Mouse (Mus musculus) c-Kit-positive CD71-positive TER-119-negative erythroid progenitor cells, embryonic 14.5 days (primary cell): ENCODE measurements at regions not wholly inside any gene's neighbourhood (a gene's known extent, or its start where the extent isn't known, plus 50 kb on each side); places are given as distances from the start of the nearest gene placed in this dataset.

Source experiments
- DNase-seq: peaks from one replicate; pipeline ENCODE4 v3.0.0-alpha.2; 2013; ENCODE audit warnings: low read depth

- no peak for DNase-seq
Observed at GRCm38 (mm10) chr3:143053286-143053993, 171.6 kb upstream of the Pkn2 start.

- DNase-seq = no peak
Observed at GRCm38 (mm10) chr3:143040666-143041065, 158.9 kb upstream of the Pkn2 start.

DNA sequence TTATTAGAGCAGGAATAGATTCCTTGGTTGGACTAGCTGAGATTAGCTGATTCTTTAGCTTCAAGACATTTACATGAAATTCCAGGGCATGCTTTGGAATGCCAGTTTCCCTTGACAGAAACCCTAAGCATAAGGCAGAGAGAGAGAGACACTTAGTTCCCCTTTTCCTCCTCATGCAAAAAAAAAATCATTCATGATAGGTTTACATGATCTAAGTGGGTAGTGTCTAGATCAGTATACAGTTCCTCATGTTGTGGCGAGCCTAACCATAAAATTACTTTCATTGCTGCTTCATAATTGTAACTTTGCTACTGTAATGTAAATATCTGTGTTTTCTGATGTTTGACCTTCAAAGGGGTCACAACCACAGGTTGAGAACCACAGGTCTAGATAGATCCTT lies 154.3 kb upstream of the Pkn2 start:
- no peak for DNase-seq

DNA sequence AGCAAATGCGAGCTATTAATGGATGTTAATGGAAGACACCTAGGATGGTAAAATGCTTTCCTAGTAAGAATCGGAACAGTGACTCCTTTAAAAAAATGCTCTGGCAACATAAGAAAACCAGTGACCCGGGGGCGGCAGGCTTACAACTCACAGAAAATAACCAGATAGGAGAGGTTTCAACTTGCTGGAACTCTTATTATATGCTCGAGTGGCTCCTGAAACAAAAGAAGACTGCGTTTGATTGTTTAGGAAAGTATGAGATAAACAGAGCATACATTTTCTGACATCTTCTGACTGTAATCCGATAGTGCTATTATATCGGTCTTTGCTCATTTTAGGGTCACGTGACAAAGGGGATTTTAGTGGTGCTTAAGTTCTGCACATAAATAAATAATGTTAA lies 152.8 kb upstream of the Pkn2 start:
- no peak for DNase-seq

- DNase-seq = no peak
Observed at GRCm38 (mm10) chr3:143022486-143022885, 140.7 kb upstream of the Pkn2 start.

DNA sequence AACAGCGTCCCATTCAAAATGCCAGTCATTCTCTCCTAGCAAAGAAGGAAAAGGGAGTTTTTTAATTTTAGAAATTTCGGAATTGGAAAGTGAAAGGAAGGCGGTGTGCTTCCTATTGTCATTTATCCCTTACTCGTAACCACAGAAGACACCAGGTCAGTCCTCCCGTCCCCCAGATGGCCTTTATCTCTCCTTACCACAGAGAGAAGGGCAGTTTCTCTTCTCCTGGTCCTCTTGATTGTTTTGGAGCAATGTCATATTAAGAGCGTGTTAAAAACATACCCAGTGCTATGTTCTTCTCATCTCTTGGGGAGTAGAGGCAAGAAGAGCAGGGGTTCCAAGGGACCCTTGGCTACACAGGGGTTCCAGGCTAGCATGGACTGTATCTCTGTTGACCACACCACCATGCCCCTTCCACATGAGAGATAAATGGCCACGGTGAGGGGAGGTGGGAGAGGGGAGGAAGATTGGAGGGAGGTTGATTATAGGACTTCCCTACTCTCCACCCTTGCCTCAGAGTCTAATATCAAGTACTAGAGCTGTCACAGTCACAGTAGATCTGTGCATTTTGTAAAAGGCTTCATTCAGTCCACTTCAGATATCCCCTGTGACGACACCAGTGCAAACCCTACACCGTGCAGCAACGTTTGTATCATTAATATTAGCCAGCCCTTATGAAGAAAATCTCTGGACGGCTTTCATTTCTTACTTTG lies 139.5 kb upstream of the Pkn2 start:
- no peak for DNase-seq

- DNase-seq = no peak
Observed at GRCm38 (mm10) chr3:143017480-143017879, 135.7 kb upstream of the Pkn2 start.

- DNase-seq = no peak
Observed at GRCm38 (mm10) chr3:143016758-143017157, 135.0 kb upstream of the Pkn2 start.

GRCm38 (mm10) chr3:143014421-143014820 lies 132.6 kb upstream of the Pkn2 start:
- no peak for DNase-seq

DNA sequence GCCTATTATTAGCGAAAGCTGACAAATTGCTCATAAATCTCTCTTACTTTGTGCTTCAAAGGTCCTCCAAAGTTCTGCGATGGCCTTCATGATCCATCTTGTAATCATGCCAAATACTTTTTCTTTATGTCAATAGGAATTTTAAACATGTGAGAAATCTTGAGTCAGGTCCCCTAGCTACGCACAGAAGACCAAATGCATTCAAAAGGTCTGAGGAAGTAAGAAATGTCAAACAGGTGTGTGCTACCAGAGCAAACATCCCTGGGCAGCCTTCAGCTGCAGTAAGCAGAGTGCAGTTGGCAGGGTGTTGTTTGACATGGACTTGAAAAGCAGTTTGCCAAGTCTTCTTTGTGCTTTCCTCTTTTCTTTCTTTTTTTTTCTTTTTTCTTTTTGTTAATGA lies 125.2 kb upstream of the Pkn2 start:
- no peak for DNase-seq

GRCm38 (mm10) chr3:143001952-143002351 lies 120.1 kb upstream of the Pkn2 start:
- no peak for DNase-seq

DNA sequence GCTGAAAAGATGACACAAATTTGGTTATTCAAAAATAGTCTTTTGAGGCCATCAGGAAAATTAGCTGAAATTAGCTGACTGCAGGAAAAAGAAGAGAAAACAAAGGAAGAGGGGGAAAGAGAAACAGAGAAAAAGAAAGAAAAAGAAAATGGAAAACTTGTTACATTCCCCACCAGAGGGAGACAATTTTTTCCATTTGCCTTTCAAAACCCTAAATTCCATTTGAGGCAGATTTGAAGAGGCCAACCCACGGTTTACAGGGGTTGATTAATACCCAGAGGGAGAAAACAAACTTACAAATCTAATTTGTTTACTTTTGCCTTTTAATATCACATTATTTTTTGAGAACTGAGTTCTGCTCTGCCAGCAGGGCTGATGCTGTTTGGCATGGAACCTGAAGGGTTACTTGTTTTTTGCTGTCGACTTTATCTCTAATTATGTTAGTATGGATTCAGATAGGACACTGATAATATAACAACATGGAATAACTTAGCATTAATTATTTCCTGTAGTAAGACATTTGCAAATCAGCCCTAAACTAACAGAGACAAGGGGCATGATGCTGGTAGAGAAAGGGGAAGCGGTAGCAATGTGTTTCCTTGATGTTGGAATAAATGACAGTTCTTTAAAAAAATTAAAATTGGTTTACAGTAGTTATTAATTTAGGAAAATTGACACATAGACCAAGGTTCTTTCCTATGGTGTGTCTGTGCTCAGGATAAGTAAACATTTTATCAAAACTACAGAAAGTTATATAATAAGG lies 114.4 kb upstream of the Pkn2 start:
- DNase-seq = no peak

DNA sequence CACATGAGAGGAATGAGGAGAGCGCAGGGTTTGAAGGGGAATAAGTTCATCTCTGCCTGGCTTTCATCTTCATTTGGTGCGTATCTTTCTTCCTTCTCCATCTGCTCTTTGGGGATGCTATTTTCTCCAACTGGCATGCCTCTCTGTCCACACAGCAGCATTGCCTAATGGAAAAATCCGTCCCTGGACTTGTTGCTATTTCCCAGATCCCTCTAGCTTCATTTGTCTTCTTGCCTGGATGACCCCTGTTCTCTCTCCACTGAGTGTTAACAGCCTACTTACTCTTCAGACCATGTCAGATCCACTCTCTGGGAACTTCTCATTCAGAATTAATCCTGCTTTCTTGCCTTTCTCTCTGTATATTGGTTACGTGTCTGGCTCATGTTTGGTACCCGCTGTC lies 102.7 kb upstream of the Pkn2 start:
- no peak for DNase-seq

DNA sequence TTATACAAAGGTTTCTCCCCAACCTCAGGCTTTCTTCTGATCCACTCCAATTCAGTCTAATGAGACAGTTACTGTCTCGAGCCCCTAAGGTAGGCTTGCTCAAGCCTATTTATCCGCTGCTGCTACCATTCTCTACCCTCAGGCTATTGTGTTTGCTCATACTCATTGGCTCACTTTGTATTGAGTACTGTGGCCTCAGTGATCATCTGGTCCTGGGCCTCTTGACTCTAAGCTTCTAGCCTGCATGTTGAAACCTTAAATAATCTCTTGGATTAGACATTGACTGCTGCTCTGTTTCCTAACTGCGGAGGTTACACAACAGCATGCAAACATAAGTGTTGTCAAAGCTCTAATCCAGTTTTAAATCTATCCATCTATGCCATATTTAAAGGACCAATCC lies 99.4 kb upstream of the Pkn2 start:
- DNase-seq = no peak

GRCm38 (mm10) chr3:142979161-142979560 lies 97.4 kb upstream of the Pkn2 start:
- no peak for DNase-seq

DNA sequence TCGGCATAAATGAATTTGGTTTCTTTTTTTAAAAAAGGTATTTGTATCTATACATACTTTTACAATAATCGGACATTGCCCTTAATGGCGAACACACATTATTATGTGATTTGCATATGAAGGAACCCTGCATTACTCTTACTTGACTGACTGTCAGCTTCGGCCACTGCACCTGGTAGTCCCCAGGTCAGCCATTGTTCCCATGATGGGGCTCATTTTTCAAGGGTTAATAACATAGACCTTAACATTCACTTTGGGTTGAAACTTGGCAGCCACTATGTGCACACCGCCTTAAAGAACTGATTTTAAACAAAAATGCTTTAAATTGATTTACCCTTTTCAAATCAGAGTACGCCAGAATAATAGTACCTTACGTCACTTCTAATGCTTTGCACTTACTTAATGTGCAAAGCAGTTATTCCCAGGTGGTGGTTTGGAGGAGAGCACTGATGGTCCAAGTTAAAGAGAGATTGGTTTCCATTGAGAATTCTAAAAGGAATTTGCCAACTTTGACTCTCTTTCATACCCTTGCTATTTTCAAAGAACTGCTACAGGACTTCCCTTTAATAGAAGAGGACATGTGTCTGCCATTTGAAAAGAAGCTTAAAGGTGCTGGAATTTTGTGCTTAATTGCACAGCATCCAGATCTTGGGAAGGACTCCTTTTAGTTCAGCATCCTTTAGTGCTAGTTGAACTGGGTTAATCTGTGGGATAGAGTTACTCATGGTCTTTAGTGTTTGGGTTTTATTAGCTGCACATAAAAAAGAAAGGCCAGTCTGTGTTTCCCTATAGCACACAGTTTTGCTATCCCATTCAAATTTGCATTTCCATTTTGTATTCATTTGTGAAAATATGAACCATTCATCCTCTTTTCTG lies 95.0 kb upstream of the Pkn2 start:
- DNase-seq = no peak

DNA sequence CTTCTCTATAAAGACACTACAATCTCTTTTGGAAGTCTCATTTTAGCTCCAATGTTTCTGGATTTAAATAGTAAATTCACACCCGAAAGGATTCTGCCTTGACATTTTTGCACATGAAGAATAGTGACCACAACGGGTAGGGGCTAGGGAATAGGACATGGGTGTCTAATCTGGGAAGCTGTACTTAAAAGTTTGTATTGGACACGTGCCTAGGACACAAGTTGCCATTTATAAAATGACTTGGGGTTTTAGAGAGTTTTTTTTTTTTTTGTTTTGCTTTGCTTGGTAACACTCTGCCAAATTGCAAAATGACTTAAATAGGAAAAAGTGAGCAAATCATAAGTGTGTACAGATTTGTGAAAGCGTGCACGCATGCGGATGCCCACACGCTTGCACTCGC lies 93.8 kb upstream of the Pkn2 start:
- DNase-seq = no peak

DNA sequence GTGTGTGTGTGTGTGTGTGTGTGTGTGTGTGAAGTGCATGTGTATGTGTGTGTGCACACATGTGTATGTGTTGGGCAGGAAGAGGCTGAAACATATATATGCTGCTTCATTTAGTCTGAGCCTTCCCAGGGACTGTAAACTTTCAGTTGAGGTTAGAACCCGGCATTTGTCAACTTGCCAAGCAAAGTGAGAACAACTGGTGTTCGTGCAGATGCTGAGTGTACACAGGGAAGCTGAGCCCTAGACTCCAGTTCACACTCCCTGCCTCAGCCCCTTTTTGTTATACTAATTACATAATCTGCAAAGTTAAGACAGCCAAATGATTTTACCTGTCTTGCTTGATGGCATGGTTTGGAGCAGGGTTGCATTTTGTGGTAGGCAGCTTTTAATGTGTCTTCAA lies 87.7 kb upstream of the Pkn2 start:
- DNase-seq = no peak

DNA sequence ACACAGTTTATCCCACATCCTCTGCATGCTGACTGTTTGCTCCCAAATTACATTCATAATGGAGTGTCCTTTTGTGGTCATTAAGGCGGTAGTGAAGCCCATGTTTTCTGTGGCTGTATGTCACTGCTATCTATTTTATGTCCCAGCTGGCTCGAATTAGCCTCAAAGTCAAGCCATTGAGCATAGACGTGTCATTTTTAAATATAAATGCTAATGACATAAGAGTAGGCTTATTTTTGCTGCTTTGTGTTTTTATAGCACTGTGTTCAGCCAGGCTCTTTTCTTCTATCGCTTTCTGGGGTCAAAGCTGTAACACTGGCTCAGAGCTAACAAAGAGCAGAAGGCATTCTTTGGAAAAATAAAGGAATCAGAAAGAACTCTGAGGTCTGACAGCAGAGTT lies 83.8 kb upstream of the Pkn2 start:
- no peak for DNase-seq

- no peak for DNase-seq
Observed at GRCm38 (mm10) chr3:142963818-142964372, 82.1 kb upstream of the Pkn2 start.

DNA sequence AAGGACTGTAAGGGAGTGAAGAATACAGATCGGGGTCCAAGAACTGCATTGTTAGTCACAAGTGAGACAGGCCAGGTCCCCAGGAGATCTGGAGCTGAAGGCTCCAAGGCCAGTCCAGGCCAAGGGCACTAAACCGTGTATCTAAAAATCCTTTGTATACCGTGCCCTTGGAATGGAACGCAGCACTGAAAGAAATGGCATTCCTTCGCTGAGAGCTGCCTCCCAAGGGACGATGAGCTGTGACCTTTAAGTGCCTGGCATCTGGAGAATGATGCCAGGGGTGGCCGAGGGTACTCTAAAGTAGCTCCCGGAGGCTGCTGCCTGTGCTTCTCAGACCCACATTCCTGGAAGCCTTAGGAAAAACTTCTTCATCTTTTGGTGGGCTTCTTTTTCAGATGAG lies 76.0 kb upstream of the Pkn2 start:
- no peak for DNase-seq

DNA sequence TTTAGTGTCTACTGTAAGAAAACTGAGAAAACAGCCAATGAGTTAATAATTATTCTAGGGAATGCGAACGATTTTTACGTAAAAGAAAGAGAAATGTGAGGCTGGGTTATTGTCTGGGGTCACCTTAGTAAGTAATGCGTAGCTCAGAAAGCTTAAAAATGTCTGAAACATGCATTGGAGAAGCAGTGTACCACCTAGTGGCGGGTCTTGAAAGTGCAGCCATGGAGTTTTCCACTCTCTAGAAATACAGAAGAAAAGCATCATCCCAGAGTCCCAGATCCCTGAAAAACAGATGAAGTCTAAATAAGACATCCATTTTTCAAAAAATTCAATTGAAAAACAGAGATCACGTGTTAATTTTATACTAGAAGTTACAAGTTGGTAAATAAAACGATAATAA lies 67.0 kb upstream of the Pkn2 start:
- peak; percentile 36 for DNase-seq
